Mouse (Mus musculus) adrenal gland, postnatal 10 days (tissue): ENCODE measurements around the gene Kcnip1. TPM values are rescaled to one million over a fixed set of nuclear protein-coding genes. Genes with fewer than 3 reads are reported as not detected.

Experiments
- DNase-seq: peaks from one replicate; pipeline ENCODE4 v3.0.0; 2021; ENCODE audit warnings: mixed read lengths
- total RNA-seq, 2 experiments: library from RNA; stranded (reverse); gene quantifications; 2 replicates each; pipeline ENCODE4 v1.2.3; 2021

Gene Kcnip1
- total RNA-seq, 2 experiments from 2014 or later, result 3.9 to 4.8 TPM

GRCm38 (mm10) chr11:33938561-33939274 lies 54.2 kb downstream of the Kcnip1 start:
- no peak for DNase-seq

GRCm38 (mm10) chr11:33937641-33938040 lies 55.3 kb downstream of the Kcnip1 start:
- no peak for DNase-seq

- no peak for DNase-seq
Observed at GRCm38 (mm10) chr11:33934286-33934685, 58.7 kb downstream of the Kcnip1 start.

GRCm38 (mm10) chr11:33932386-33933111 lies 60.4 kb downstream of the Kcnip1 start:
- DNase-seq, result no peak

- peak; percentile 15 for DNase-seq
Observed at GRCm38 (mm10) chr11:33931836-33932385, 61.0 kb downstream of the Kcnip1 start.

- DNase-seq, result no peak
Observed at GRCm38 (mm10) chr11:33929412-33929811, 63.5 kb downstream of the Kcnip1 start.

- peak; percentile 51 for DNase-seq
Observed at GRCm38 (mm10) chr11:33928658-33929057, 64.3 kb downstream of the Kcnip1 start.

- DNase-seq, result no peak
Observed at GRCm38 (mm10) chr11:33927836-33928235, 65.1 kb downstream of the Kcnip1 start.

GRCm38 (mm10) chr11:33927321-33927720 lies 65.6 kb downstream of the Kcnip1 start:
- no peak for DNase-seq

- no peak for DNase-seq
Observed at GRCm38 (mm10) chr11:33926551-33926950, 66.4 kb downstream of the Kcnip1 start.

- no peak for DNase-seq
Observed at GRCm38 (mm10) chr11:33925778-33926177, 67.2 kb downstream of the Kcnip1 start.

GRCm38 (mm10) chr11:33923031-33923430 lies 69.9 kb downstream of the Kcnip1 start:
- no peak for DNase-seq

GRCm38 (mm10) chr11:33921451-33921850 lies 71.5 kb downstream of the Kcnip1 start:
- DNase-seq, result no peak

- no peak for DNase-seq
Observed at GRCm38 (mm10) chr11:33919826-33920225, 73.1 kb downstream of the Kcnip1 start.

GRCm38 (mm10) chr11:33918424-33918823 lies 74.5 kb downstream of the Kcnip1 start:
- DNase-seq, result no peak

- DNase-seq, result peak; percentile 83
Observed at GRCm38 (mm10) chr11:33917574-33917973, 75.4 kb downstream of the Kcnip1 start.

- no peak for DNase-seq
Observed at GRCm38 (mm10) chr11:33914216-33914615, 78.7 kb downstream of the Kcnip1 start.

- no peak for DNase-seq
Observed at GRCm38 (mm10) chr11:33913061-33913460, 79.9 kb downstream of the Kcnip1 start.

- DNase-seq, result no peak
Observed at GRCm38 (mm10) chr11:33912151-33912571, 80.8 kb downstream of the Kcnip1 start.

GRCm38 (mm10) chr11:33910982-33911381 lies 82.0 kb downstream of the Kcnip1 start:
- DNase-seq, result no peak

GRCm38 (mm10) chr11:33908360-33909175 lies 84.4 kb downstream of the Kcnip1 start:
- DNase-seq, result no peak

- DNase-seq, result no peak
Observed at GRCm38 (mm10) chr11:33903494-33903893, 89.5 kb downstream of the Kcnip1 start.
